Mouse (Mus musculus): Measurements from ENCODE around the gene Cwh43. TPM values are rescaled to one million over a fixed set of nuclear protein-coding genes. Genes with fewer than 3 reads are reported as not detected.
"Not testable (repeated sequence)": the region's sequence is repeated elsewhere in the genome, so short reads cannot be mapped to it uniquely, and the experiment has no call there.

The Cwh43 gene
- total RNA-seq, 2 experiments from 2014 or later: not detected

GRCm38 (mm10) chr5:73454502-73455306 lies 48.8 kb downstream of the Cwh43 start:
- intact Hi-C loops (cut with DNase I): no loop called here
- no peak for DNase-seq

- DNase-seq: no peak
- intact Hi-C loops (cut with DNase I): no loop called here
Observed at GRCm38 (mm10) chr5:73455307-73455687, 49.4 kb downstream of the Cwh43 start.

GRCm38 (mm10) chr5:73468462-73469433 lies 62.9 kb downstream of the Cwh43 start:
- no peak for DNase-seq
- intact Hi-C loops (cut with DNase I): no loop called here

GRCm38 (mm10) chr5:73474412-73475405 lies 68.8 kb downstream of the Cwh43 start:
- no peak for DNase-seq
- intact Hi-C loops (cut with DNase I): no loop called here

GRCm38 (mm10) chr5:73480700-73481099 lies 74.8 kb downstream of the Cwh43 start, which contains the start of gene Dcun1d4:
TSS of gene Dcun1d4 (plus strand) at chr5:73481000.
- intact Hi-C loops (cut with DNase I): no loop called here
- DNase-seq: no peak

GRCm38 (mm10) chr5:73481401-73481800 lies 75.5 kb downstream of the Cwh43 start:
- no peak for DNase-seq
- intact Hi-C loops (cut with DNase I): no loop called here

GRCm38 (mm10) chr5:73482381-73482780 lies 76.5 kb downstream of the Cwh43 start:
- DNase-seq; intact Hi-C loops (cut with DNase I): not testable (repeated sequence)

GRCm38 (mm10) chr5:73484016-73484615 lies 78.2 kb downstream of the Cwh43 start:
- intact Hi-C loops (cut with DNase I): no loop called here
- DNase-seq: no peak

- DNase-seq: no peak
- intact Hi-C loops (cut with DNase I): no loop called here
Observed at GRCm38 (mm10) chr5:73486451-73486850, 80.6 kb downstream of the Cwh43 start.

GRCm38 (mm10) chr5:73489915-73490314 lies 84.0 kb downstream of the Cwh43 start:
- intact Hi-C loops (cut with DNase I): loop anchor here (5.0 kb wide), 1 partner anchor 712 kb away; no protein-coding TSS in a partner anchor
- no peak for DNase-seq

- intact Hi-C loops (cut with DNase I): loop anchor here (5.0 kb wide), 1 partner anchor 712 kb away; no protein-coding TSS in a partner anchor
- DNase-seq: peak; percentile 96 to 100
Observed at GRCm38 (mm10) chr5:73490596-73491073, 84.8 kb downstream of the Cwh43 start.

- intact Hi-C loops (cut with DNase I): loop anchor here (5.0 kb wide), 1 partner anchor 711 kb away; no protein-coding TSS in a partner anchor
- DNase-seq: no peak
Observed at GRCm38 (mm10) chr5:73491074-73491836, 85.4 kb downstream of the Cwh43 start.

GRCm38 (mm10) chr5:73491837-73492720 lies 86.2 kb downstream of the Cwh43 start:
- DNase-seq: peak; percentile 67 to 76
- intact Hi-C loops (cut with DNase I): loop anchor here (5.0 kb wide), 1 partner anchor 710 kb away; no protein-coding TSS in a partner anchor

- intact Hi-C loops (cut with DNase I): no loop called here
- no peak for DNase-seq
Observed at GRCm38 (mm10) chr5:73497401-73497800, 91.5 kb downstream of the Cwh43 start.

- DNase-seq: no peak
- intact Hi-C loops (cut with DNase I): loop anchor here (1.0 kb wide), 1 partner anchor 48 kb away; no protein-coding TSS in a partner anchor
Observed at GRCm38 (mm10) chr5:73498559-73498958, 92.7 kb downstream of the Cwh43 start.

GRCm38 (mm10) chr5:73500867-73501440 lies 95.1 kb downstream of the Cwh43 start:
- intact Hi-C loops (cut with DNase I): no loop called here
- DNase-seq: no peak

- no peak for DNase-seq
- intact Hi-C loops (cut with DNase I): no loop called here
Observed at GRCm38 (mm10) chr5:73502422-73502821, 96.5 kb downstream of the Cwh43 start.
